Mouse (Mus musculus): ENCODE data around the gene Eml4.

- TF ChIP-seq GATA1 (IDR thresholded peaks at IDR 0.05; ENCODE audit: borderline replicate concordance, low read length) (no peak), FLI1 (IDR thresholded peaks at IDR 0.05; ENCODE audit: low read length) (no peak)
These were observed 174.0 kb downstream of the Eml4 start for GRCm38 (mm10) chr17:83524753-83525152.

All from megakaryocyte, embryonic 14.5 days (primary cell).